In genomic region chr15:102458904-102459317, GRCm38 (mm10) we compare ENCODE assay signal across 8 mouse cellular contexts. TPM values are rescaled to one million over a fixed set of nuclear protein-coding genes. Genes with fewer than 3 reads are reported as not detected.
DNase-seq lines count a peak whose midpoint lies in the region; ATAC-seq and TF ChIP-seq lines count a peak whose summit lies in the region.

Gene Prr13 (plus strand): TSS chr15:102459028.

- ATAC-seq in embryonic facial prominence, embryonic 13.5 days (ENCODE audit: insufficient number of reproducible peaks, insufficient read depth, low FRiP score, low TSS enrichment, low read depth): peak; percentile 63; the same call in 1 of the 2 replicates
- ATAC-seq in limb, embryonic 12.5 days (ENCODE audit: insufficient number of reproducible peaks, insufficient read depth, low FRiP score, low TSS enrichment, low read depth): peak; percentile 56; the same call in 1 of the 2 replicates
- ATAC-seq in midbrain, embryonic 15.5 days (replicated peaks): peak; percentile 90

- no peaks in the 10 kb centered on the region for H3K9me3 ChIP-seq in embryonic facial prominence, embryonic 13.5 days
- no peaks in the 10 kb centered on the region for H3K9me3 ChIP-seq in limb, embryonic 12.5 days
- H3K9me3 ChIP-seq in midbrain, embryonic 15.5 days: no peaks in the 10 kb centered on the region

- peak; percentile 66 for TF ChIP-seq CTCF in kidney, adult 2 months (conservative IDR thresholded peaks at IDR 0.05; ENCODE audit: insufficient read depth, insufficient read length, low read depth, low read length)
- TF ChIP-seq CTCF in spleen, adult 2 months (IDR thresholded peaks at IDR 0.05; ENCODE audit: extremely low read depth, insufficient read depth, insufficient read length, insufficient replicate concordance): peak; percentile 47; the same call in 1 of the 2 replicates

- H3K4me2 ChIP-seq in embryonic facial prominence, embryonic 13.5 days: peak within 1 kb of the TSS; percentile 65
- H3K4me2 ChIP-seq in limb, embryonic 12.5 days: peak within 1 kb of the TSS; percentile 59
- H3K4me2 ChIP-seq in midbrain, embryonic 15.5 days: peak within 1 kb of the TSS; percentile 60

- H3K4me1 ChIP-seq in embryonic facial prominence, embryonic 13.5 days: peaks cover 9% of the 10 kb centered on the region
- peaks cover 5% of the 10 kb centered on the region; the same call in 1 of the 2 replicates for H3K4me1 ChIP-seq in kidney, adult 2 months (ENCODE audit: control insufficient read depth, insufficient read depth, low read length)
- H3K4me1 ChIP-seq in limb, embryonic 12.5 days (replicated peaks): peaks cover 9% of the 10 kb centered on the region; the same call in 1 of the 2 replicates
- peaks cover 21% of the 10 kb centered on the region for H3K4me1 ChIP-seq in midbrain, embryonic 15.5 days
- H3K4me1 ChIP-seq in spleen, adult 2 months (ENCODE audit: control insufficient read depth, insufficient read depth, insufficient read length): peaks cover 10% of the 10 kb centered on the region

- H3K27me3 ChIP-seq in embryonic facial prominence, embryonic 13.5 days: no peaks in the 10 kb centered on the region
- H3K27me3 ChIP-seq in kidney, adult 2 months (replicated peaks; ENCODE audit: control insufficient read depth, insufficient read depth, low read length): no peaks in the 10 kb centered on the region
- no peaks in the 10 kb centered on the region for H3K27me3 ChIP-seq in limb, embryonic 12.5 days
- H3K27me3 ChIP-seq in midbrain, embryonic 15.5 days (replicated peaks): no peaks in the 10 kb centered on the region
- no peaks in the 10 kb centered on the region for H3K27me3 ChIP-seq in spleen, adult 2 months (ENCODE audit: control insufficient read depth, insufficient read depth, low read length)

- peaks cover 15% of the 10 kb centered on the region for H3K36me3 ChIP-seq in embryonic facial prominence, embryonic 13.5 days
- 0 out of 2 replicates have a peak, but pooled peaks cover 2% of the 10 kb centered on the region for H3K36me3 ChIP-seq in kidney, adult 2 months (ENCODE audit: control insufficient read depth, insufficient read depth, low read length)
- H3K36me3 ChIP-seq in limb, embryonic 12.5 days: peaks cover 7% of the 10 kb centered on the region; the same call in 1 of the 2 replicates
- H3K36me3 ChIP-seq in midbrain, embryonic 15.5 days (replicated peaks): peaks cover 7% of the 10 kb centered on the region; the same call in 1 of the 2 replicates
- peaks cover 11% of the 10 kb centered on the region for H3K36me3 ChIP-seq in spleen, adult 2 months (ENCODE audit: control insufficient read depth, insufficient read depth, low read length)

- WGBS in embryonic facial prominence, embryonic 13.5 days: under 1% methylated on average over 19 of the region's 19 CpGs
- 1% methylated on average over 19 of the region's 19 CpGs for WGBS in kidney, adult 2 months
- under 1% methylated on average over 19 of the region's 19 CpGs for WGBS in limb, embryonic 12.5 days
- under 1% methylated on average over 19 of the region's 19 CpGs for WGBS in midbrain, embryonic 15.5 days
- WGBS in spleen, adult 2 months: 1% methylated on average over 19 of the region's 19 CpGs

- no peak within 1 kb of the TSS for H3K27ac ChIP-seq in embryonic facial prominence, embryonic 13.5 days
- H3K27ac ChIP-seq in kidney, adult 2 months (ENCODE audit: insufficient read depth, low read depth, low read length): peak within 1 kb of the TSS; percentile 71; the same call in 1 of the 2 replicates
- H3K27ac ChIP-seq in limb, embryonic 12.5 days: peak within 1 kb of the TSS; percentile 18; the same call in 1 of the 2 replicates
- H3K27ac ChIP-seq in midbrain, embryonic 15.5 days: peak within 1 kb of the TSS; percentile 66
- peak within 1 kb of the TSS; percentile 82 for H3K27ac ChIP-seq in spleen, adult 2 months (ENCODE audit: insufficient read depth, low read length)

- peak within 1 kb of the TSS; percentile 63 for H3K9ac ChIP-seq in embryonic facial prominence, embryonic 13.5 days
- H3K9ac ChIP-seq in limb, embryonic 12.5 days (replicated peaks): peak within 1 kb of the TSS; percentile 13; the same call in 1 of the 2 replicates
- peak within 1 kb of the TSS; percentile 55 for H3K9ac ChIP-seq in midbrain, embryonic 15.5 days

- peak; percentile 68 for TF ChIP-seq POLR2A in kidney, adult 2 months (IDR thresholded peaks at IDR 0.05; ENCODE audit: low read depth, low read length)
- TF ChIP-seq POLR2A in spleen, adult 2 months (IDR thresholded peaks at IDR 0.05; ENCODE audit: low read depth, low read length): peak; percentile 70

- DNase-seq in 3134 (ENCODE audit: extremely low read depth, insufficient read length, low spot score): peak; percentile 85
- DNase-seq in adrenal gland, postnatal 36 days: peak; percentile 91 to 92
- peak; percentile 96 for DNase-seq in heart, adult 18-20 months
- peak; percentile 99 for DNase-seq in kidney, adult 2 months
- peak; percentile 95 to 96 for DNase-seq in spleen, adult 2 months (ENCODE audit: low read depth in 1 of 2, low spot score in 2 of 2)

- H3K4me3 ChIP-seq in embryonic facial prominence, embryonic 13.5 days: peak within 1 kb of the TSS; percentile 49
- H3K4me3 ChIP-seq in kidney, adult 2 months (ENCODE audit: insufficient read depth, low read depth, low read length): peak within 1 kb of the TSS; percentile 92
- peak within 1 kb of the TSS; percentile 41 for H3K4me3 ChIP-seq in limb, embryonic 12.5 days (replicated peaks)
- H3K4me3 ChIP-seq in midbrain, embryonic 15.5 days: peak within 1 kb of the TSS; percentile 54
- H3K4me3 ChIP-seq in spleen, adult 2 months (ENCODE audit: extremely low read depth, insufficient read depth, insufficient read length): peak within 1 kb of the TSS; percentile 68

RNA-seq across cellular contexts. Expression of gene Prr13, which starts in this region (rescaled TPM):
- 100 to 1,000 TPM; 112 to 116 TPM for total RNA-seq in adrenal gland, postnatal 36 days (2021)
- polyA plus RNA-seq in embryonic facial prominence, embryonic 13.5 days (2015; fragmentation: Nextera tagmentation; extraction: Ambion mirVana): 74.8 and 79.2 TPM in 2 replicates
- 10 to 100 TPM; 20.3 to 24.4 TPM for total RNA-seq in heart, adult 18-20 months (2021)
- polyA plus RNA-seq in kidney, adult 2 months (2012; rRNA removed): 181 and 204 TPM in 2 replicates
- polyA plus RNA-seq in limb, embryonic 12.5 days (2016; fragmentation: Nextera tagmentation; extraction: Ambion mirVana): 66.1 and 68.1 TPM in 2 replicates
- polyA plus RNA-seq in midbrain, embryonic 15.5 days (2015; fragmentation: Nextera tagmentation; extraction: Ambion mirVana): 103 and 107 TPM in 2 replicates
- 170 and 215 TPM in 2 replicates for polyA plus RNA-seq in spleen, adult 2 months (2012; rRNA removed)

Comparison
In these comparisons a context has a peak if more than half of its experiments do, and no peak if none do; other contexts are left out.
1. RNA of gene Prr13 (total RNA-seq): 112 to 116 TPM in adrenal gland, postnatal 36 days; 20.3 to 24.4 TPM in heart, adult 18-20 months; every median in the first group is over 4 times any median in the second.
2. H3K4me3 ChIP-seq: peak in every context shown above with its lines; median percentile 92 in kidney, adult 2 months; 68 in spleen, adult 2 months; 54 in midbrain, embryonic 15.5 days; 49 in embryonic facial prominence, embryonic 13.5 days; 41 in limb, embryonic 12.5 days.
3. H3K9ac ChIP-seq: peak in every context shown above with its lines; median percentile 63 in embryonic facial prominence, embryonic 13.5 days; 55 in midbrain, embryonic 15.5 days; 13 in limb, embryonic 12.5 days.
4. Peak in every context shown above with its lines, with median percentiles within 50 percentile points of each other: DNase-seq, ATAC-seq and H3K4me2 ChIP-seq.